Mouse (Mus musculus) layer of hippocampus, adult 9-11 months (tissue): Measurements from ENCODE around the gene Asb17.
"Not testable (repeated sequence)": the region's sequence is repeated elsewhere in the genome, so short reads cannot be mapped to it uniquely, and the experiment has no call there.

Experiments used
- DNase-seq: peaks from one replicate; pipeline ENCODE4 v3.0.0; 2022

The Asb17 gene

GRCm38 (mm10) chr3:153844030-153844429, at the start of gene Asb17:
Gene Asb17, plus strand, starts transcription at chr3:153844209.
- DNase-seq: no peak

- DNase-seq: no peak
Measured at GRCm38 (mm10) chr3:153797574-153797973, 46.4 kb upstream of the Asb17 start.

DNA sequence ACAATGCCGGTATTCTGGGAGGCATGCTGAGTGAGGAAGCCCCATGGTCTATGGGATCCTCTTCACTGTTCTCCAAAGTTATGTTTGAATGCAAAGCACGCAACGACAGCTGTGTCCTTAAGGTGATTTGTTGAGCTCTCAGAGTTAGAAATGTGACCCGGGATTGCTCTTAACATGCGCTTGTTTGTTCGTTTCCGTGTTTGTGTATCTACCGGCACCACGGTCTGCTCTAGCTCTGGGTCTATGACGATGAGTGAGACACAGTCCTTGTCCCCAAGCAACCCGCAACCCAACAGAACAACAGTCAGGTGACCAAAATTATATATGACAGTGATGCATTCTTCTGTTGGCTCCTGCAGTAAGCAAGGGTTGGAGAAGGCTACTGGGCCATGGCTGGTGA, 44.4 kb upstream of the Asb17 start:
- no peak for DNase-seq

- no peak for DNase-seq
Measured at GRCm38 (mm10) chr3:153800690-153801089, 43.3 kb upstream of the Asb17 start.

DNA sequence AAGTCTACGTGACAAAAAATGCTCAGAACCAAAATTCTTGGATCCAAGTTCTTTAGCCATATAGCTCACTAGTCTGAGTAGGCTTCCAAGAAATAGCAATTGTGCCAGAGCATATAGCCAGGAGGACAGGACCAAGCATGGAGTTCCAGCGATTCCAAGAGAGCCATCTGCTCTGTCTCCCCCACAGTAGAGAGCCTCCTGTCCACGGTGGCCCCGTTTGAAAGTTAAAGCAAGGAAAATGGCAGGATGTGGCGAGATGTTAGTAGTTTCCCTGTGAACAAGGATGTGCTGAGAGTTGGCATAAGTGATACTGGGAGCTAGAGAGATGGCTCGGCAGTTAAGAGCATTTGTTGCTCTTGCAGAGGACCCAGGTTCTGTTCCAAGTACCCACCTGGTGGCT, 42.5 kb upstream of the Asb17 start:
- no peak for DNase-seq

GRCm38 (mm10) chr3:153802640-153803039, 41.4 kb upstream of the Asb17 start:
- no peak for DNase-seq

- DNase-seq: no peak
Measured at GRCm38 (mm10) chr3:153804032-153804431, 40.0 kb upstream of the Asb17 start.

GRCm38 (mm10) chr3:153806077-153806772, 37.8 kb upstream of the Asb17 start:
- peak; percentile 96 for DNase-seq

DNA sequence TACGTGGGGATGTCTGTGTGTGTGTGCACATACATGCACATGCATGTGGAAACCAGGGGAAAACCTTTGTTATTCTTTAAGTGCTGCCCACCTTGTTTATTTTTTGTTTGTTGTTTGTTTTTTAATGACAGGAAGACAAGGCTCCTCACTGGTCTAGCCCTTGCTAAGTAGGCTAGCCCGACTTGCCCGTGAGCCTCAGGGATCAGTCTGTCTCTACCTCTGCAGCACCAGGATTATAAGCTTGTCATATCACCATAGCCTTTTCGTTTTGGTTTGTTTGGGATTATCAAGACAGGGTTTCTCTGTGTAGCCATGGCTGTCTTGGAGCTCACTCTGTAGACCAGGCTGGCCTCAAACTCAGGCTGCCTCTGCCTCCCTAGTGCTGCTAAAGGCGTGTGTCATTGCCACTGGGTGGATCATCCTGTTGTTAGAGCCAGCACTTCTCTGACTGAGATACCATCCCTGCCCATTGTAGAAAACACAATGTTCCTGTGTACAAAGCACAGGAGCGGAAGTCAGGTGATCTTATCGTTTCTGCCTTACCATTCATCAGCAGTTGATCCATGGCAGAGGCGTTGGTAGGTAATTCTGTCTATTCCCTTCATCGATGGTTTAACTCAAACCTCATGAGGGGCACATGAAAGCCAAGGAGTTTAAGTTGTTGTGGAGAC, 37.1 kb upstream of the Asb17 start:
- no peak for DNase-seq

DNA sequence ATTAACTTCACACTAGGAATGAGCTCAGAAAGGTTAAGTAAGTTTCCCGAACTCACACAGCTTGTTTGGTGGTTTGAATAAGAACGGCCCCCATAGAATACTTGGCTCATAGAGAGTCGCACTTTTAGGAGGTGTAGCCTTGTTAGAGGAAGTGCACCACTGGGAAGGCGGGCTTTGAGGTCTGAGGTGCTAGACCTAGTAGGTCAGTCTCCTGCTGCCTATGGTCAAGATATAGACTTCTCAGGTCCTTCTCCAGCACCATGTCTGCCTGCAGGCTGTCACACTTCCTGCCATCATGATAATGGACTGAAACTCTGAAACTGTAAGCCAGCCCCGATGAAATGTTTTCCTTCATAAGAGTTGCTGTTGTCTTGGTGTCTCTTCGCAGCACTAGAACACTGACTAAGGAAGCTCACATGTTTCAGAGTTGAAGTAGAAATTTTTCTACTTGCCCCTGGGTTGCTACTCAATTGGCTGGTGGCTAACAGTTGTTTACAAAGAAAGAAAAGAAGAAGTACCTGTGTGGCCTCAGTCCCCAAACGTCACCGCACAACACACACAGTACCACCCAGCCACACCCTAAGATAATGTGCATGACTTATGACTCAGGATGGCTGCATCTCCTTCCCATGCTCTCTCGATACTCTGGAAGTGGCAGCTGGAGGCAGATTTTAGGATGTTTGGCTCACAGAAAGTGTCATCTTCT, 36.4 kb upstream of the Asb17 start:
- no peak for DNase-seq

- no peak for DNase-seq
Measured at GRCm38 (mm10) chr3:153808406-153808805, 35.6 kb upstream of the Asb17 start.

DNA sequence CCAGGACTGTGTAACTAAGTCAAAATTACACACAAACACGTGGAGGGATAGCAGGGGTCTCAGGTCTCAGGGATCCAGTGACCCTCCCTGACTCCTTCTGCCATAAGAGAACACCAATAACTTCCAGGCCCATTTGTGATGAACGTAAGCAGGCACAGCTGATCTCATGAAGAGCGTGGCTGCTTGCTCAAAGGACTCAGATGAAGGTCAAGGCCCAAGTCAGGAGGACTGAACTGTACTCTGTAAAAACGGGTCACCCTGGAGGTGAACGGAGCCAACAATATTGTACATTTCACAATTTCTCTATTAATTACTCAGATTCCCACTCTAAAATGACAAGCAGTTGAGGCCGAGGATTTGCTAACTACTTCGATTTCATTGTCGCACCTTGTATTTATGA, 30.0 kb upstream of the Asb17 start:
- no peak for DNase-seq

DNA sequence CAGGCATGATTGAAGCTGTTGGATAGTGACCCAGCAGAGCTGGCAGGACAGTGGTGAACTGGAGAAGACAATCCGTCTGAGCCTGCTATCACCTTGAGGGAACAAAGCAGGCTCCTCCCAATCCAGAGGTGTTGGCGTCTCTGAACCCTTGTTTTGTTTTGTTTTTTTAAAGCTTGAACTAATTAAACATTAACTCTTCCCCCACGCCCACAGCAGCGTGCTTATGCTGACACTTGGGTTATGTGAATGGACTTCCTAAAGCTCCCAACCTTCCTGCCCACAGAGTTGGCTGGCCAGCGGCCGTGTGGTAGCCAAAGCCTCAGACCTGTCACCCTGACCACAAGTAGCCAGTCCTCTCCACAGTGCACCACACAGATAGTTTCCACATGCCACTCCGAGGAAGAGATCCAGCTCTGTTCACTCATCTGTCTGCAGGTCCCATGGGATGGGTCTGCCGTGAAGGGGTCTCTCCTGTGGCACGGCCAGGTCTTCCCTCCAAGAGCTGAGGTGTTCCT, 26.6 kb upstream of the Asb17 start:
- DNase-seq: no peak

DNA sequence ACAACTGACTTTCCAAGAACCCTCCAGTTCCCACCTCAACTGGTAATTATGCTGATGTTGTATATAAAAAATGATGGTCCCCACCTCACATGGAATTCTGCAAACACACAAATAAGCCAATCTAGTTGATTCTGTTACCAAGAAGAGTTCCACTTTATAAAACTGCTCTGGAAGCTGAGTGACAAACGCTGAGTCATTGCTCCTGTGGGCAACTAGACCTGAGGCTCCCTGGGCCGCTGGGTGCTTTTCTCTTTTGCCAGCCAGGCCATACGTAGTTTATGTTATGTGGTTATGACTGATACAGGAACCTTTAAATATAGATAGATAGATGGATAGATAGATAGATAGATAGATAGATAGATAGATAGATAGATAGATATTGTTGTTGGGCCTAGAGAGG, 25.3 kb upstream of the Asb17 start:
- no peak for DNase-seq

GRCm38 (mm10) chr3:153819438-153819837, 24.6 kb upstream of the Asb17 start:
- no peak for DNase-seq

DNA sequence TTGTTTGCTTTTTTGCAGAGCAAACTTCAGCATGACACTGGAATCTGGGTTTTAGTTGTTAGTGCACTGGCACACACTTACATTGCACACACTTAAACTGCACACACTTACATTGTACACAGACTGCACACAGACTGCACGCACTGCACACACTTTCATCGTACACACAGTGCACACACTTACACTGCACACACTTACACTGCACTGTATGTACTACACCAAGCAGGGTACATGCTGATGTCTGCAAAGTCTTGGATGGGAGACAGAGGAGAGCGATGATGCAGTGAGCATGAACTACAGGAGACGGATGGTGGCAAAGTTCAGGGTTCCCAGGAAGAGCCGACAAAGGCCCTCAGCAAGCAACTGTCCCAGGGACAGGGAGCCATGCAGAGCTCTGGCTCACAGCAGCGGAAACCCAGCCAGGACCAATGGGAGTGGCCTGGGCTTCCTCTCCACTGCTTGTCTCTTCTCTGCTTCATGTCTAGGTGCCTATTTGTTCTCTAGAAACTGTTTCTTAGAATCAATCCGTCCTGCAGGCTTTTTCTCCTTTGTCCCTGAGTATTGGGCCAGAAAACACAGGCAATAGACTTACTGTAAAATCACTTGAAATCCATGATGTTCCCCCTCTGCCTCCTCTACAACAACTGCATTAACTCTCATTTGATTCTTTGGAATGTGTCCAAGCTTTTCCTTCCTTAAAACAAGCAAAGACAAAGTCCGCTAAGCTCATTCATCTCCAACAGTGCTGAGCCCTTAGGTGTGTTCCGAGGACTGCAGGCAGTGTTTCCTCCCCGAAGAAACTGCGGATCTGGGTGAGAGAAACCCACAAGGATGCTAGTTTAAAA, 20.1 kb upstream of the Asb17 start:
- DNase-seq: no peak

GRCm38 (mm10) chr3:153825197-153825596, 18.8 kb upstream of the Asb17 start:
- no peak for DNase-seq

- no peak for DNase-seq
Measured at GRCm38 (mm10) chr3:153826616-153827015, 17.4 kb upstream of the Asb17 start.

DNA sequence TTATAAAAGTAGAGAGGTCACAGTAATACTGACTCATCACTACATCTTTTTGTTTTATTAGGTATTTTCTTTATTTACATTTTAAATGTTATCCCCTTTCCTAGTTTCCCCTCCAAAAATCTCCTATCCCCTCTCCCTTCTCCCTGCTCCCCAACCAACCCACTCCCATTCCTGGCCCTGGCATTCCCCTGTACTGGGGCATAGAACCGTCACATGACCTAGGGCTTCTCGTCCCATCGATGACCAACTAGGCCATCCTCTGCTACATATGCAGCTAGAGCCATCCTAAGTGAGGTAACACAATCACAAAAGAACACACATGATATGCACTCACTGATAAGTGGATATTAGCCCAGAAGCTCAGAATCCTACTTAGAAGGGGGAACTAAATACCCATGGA, 14.2 kb upstream of the Asb17 start:
- not testable (repeated sequence) for DNase-seq

- no peak for DNase-seq
Measured at GRCm38 (mm10) chr3:153831014-153831872, 12.8 kb upstream of the Asb17 start.

- no peak for DNase-seq
Measured at GRCm38 (mm10) chr3:153831873-153832653, 11.9 kb upstream of the Asb17 start.
